Mouse (Mus musculus) gastrocnemius, postnatal 36 days (tissue): ENCODE data around the gene Krtap28-10. TPM values are rescaled to one million over a fixed set of nuclear protein-coding genes. Genes with fewer than 3 reads are reported as not detected.
"Not testable (repeated sequence)": the region's sequence is repeated elsewhere in the genome, so short reads cannot be mapped to it uniquely, and the experiment has no call there.

Experiments
- DNase-seq, 2 experiments: peaks; one replicate each; pipeline ENCODE4 v3.0.0; 2022
- intact Hi-C: fragments of 180-260 bp; cut with DNase I; formaldehyde crosslinking; loops from one replicate; pipeline ENCODE4 v1.15.1; 2025
- total RNA-seq, 2 experiments: library from RNA; stranded (reverse); gene quantifications; 2 replicates each; pipeline ENCODE4 v1.2.3; 2021

The Krtap28-10 gene
- total RNA-seq, 2 experiments from 2014 or later, result not detected

- intact Hi-C loops, result no loop called here
- DNase-seq, result no peak
Observed at GRCm38 (mm10) chr1:83015329-83015879, 26.9 kb downstream of the Krtap28-10 start.

DNA sequence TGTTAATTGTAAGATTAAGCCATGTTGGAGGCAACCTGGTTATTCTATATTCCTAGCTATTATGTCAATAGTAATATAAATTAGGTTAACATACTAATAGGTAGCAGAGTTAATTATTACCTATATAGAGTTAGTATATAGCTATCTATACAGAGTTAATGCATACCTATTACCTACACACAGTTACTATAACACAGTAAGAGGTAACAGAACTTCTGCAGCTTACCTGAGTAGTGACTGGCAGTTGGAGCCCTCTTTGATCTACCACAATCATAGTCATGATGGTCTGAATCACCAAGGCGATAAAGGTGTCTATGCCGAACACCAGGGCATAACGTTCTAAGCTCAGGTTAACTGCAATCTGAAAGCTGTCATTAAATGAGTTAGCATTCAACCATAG is 27.8 kb downstream of the Krtap28-10 start:
- intact Hi-C loops, result no loop called here
- no peak for DNase-seq

DNA sequence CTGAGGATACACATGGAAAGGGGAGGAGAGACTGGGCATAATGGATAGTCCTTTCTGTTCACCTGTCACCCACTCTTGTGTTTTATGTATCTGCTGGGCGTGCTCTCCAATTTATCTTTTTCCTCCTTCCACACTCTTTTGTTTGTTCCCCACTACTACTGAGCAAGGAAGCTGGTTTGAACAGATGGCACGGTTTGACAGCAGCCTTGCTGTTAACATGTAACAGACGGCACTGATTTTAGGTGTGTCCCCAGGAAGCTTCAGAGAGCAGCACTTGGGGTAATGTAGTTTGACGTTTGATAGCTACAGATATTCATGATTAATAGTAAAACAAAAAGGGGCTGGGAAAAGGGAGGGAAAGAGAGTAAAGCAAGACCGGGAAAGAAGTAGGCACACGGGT is 34.8 kb downstream of the Krtap28-10 start:
- intact Hi-C loops, result no loop called here
- DNase-seq, result no peak

- intact Hi-C loops, result no loop called here
- no peak for DNase-seq
Observed at GRCm38 (mm10) chr1:83006218-83007179, 35.8 kb downstream of the Krtap28-10 start.

- intact Hi-C loops, DNase-seq: not testable (repeated sequence)
Observed at GRCm38 (mm10) chr1:83000306-83000705, 42.0 kb downstream of the Krtap28-10 start, which contains the start of gene Gm47959. Gene Gm47959 (plus strand): TSS chr1:83000548.

DNA sequence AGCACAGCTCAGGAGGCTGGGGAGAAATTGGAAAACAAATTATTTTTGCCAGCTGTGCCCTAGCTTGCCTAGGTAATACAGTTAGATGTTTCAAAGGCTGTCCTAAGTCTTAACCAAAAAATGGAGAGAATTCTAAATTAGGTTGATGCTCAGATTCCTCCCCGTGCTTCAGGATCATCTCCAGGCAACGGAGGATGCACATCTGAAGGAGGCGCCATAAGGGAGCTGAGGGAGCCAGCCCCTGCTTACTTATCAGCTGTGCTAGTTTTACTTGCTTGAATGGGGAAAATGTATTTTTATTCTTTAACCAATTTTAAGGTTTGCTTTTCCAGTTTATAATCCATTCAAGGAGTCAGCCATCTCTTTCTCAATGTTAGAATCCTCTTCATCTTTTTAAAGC is 48.3 kb downstream of the Krtap28-10 start:
- no peak for DNase-seq
- intact Hi-C loops, result no loop called here

DNA sequence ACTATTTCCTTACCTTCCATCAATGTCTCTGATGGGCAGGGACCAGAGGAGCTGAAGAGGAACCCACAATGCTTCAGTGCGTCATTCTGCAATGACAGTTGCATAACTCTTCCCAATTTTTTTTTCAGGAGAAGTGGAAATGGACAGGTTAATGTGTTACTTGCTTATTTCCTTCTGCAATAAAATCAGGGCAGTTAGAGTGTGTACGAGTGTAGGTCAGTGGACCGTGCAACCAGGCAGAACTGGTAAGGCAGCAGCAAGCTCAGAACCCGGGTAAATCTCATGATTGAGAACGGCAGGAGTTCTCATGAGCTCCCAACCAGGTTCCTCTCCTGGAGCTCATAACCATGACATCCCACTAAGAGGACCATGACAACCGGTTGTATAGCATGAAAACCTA is 50.2 kb downstream of the Krtap28-10 start:
- intact Hi-C loops, result no loop called here
- DNase-seq, result no peak

GRCm38 (mm10) chr1:82991596-82991995 is 50.7 kb downstream of the Krtap28-10 start:
- intact Hi-C loops, result no loop called here
- DNase-seq, result no peak

Other genes starting within 250 kb of the Krtap28-10 start
- gene Agfg1, start 203.0 kb downstream of the Krtap28-10 start, total RNA-seq, result 10 to 100 TPM; 21.2 to 23.5 TPM
- not detected for gene A030005L19Rik, start 129.2 kb downstream of the Krtap28-10 start, total RNA-seq
- not detected for gene A030014E15Rik, start 117.6 kb downstream of the Krtap28-10 start, total RNA-seq
- not detected for gene Gm6217, start 111.1 kb downstream of the Krtap28-10 start, total RNA-seq
- not detected for gene A030003K21Rik, start 99.1 kb downstream of the Krtap28-10 start, total RNA-seq
- not detected for gene Gm7544, start 86.5 kb downstream of the Krtap28-10 start, total RNA-seq
- gene Gm47955, start 82.2 kb downstream of the Krtap28-10 start, total RNA-seq, result not detected
- gene Gm47959, start 41.9 kb downstream of the Krtap28-10 start, total RNA-seq, result not detected
- gene Slc19a3, start 4.0 kb downstream of the Krtap28-10 start, total RNA-seq, result not detected
- gene Gm47969, start 2.5 kb upstream of the Krtap28-10 start, total RNA-seq, result not detected
- not detected for gene A030005K14Rik, start 16.9 kb upstream of the Krtap28-10 start, total RNA-seq
- gene Krtap28-13, start 18.4 kb upstream of the Krtap28-10 start, total RNA-seq, result not detected
- not detected for gene Ccl20, start 74.3 kb upstream of the Krtap28-10 start, total RNA-seq
- not detected for gene Daw1, start 117.3 kb upstream of the Krtap28-10 start, total RNA-seq